Mouse (Mus musculus): Measurements from ENCODE around the gene Cmtm1. TPM values are rescaled to one million over a fixed set of nuclear protein-coding genes. Genes with fewer than 3 reads are reported as not detected.
"Not testable (repeated sequence)": the region's sequence is repeated elsewhere in the genome, so short reads cannot be mapped to it uniquely, and the experiment has no call there.

The Cmtm1 gene
- total RNA-seq, 2 experiments from 2014 or later: not detected

- Histone ChIP-seq H3K4me3 (no peak overlapping the region), H3K27ac (no peak overlapping the region)
- intact Hi-C loops (cut with DNase I): no loop called here
- no peak for DNase-seq (ENCODE audit: extremely low spot score in 1 of 2, low spot score in 2 of 2)
- TF ChIP-seq CTCF (IDR thresholded peaks at IDR 0.05): no peak
These were observed 5.0 kb downstream of the Cmtm1 start for GRCm38 (mm10) chr8:104304962-104305361.

DNA sequence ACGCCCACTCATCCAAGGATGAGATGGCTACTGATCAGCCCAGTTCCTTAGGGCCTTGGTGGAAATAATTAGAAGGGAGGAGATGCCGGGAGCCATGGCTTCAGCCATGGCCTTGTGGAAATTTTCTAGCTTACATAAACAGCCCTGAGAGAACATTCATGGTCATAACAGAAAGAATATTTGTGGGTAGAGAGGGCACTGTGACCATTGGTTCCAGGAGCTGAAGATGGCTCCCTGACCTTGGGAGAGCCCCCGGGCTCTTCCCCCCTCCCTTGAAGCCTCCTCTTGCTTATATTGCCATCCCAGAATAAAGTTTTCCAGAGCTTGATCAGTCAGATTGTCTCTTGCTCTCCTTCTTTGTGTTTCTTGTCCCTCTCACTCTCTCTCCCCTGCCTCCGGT, 7.4 kb downstream of the Cmtm1 start:
- H3K4me3 ChIP-seq; DNase-seq (ENCODE audit: extremely low spot score in 1 of 2, low spot score in 2 of 2); intact Hi-C loops (cut with DNase I); H3K27ac ChIP-seq: not testable (repeated sequence)

- DNase-seq (ENCODE audit: extremely low spot score in 1 of 2, low spot score in 2 of 2); H3K4me3 ChIP-seq; intact Hi-C loops (cut with DNase I); H3K27ac ChIP-seq: not testable (repeated sequence)
These were observed 8.4 kb downstream of the Cmtm1 start for GRCm38 (mm10) chr8:104301577-104301976.

DNA sequence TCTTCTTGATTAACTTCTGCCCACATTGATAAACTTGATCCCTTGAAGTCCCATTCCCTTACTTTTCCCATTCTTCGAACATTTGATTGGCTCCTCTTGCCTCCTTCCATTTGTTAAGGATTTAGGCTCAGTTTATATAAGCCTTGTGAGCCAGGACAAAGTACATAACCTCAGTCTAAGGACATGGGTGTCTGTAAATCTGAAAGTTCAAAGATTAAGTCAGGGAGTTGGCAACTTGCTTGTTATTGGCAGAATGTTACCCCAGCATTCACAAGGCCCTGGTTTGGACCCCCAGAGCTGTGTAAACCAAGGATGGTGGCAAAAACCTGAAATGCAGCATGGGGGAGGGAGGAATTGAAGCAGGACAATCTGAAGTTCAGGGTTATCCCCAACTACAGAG, 15.5 kb downstream of the Cmtm1 start:
- Histone ChIP-seq H3K4me3 (no peak overlapping the region), H3K27ac (no peak overlapping the region)
- TF ChIP-seq CTCF (IDR thresholded peaks at IDR 0.05): no peak
- intact Hi-C loops (cut with DNase I): no loop called here
- DNase-seq (ENCODE audit: extremely low spot score in 1 of 2, low spot score in 2 of 2): no peak

- H3K27ac ChIP-seq; intact Hi-C loops (cut with DNase I); DNase-seq (ENCODE audit: extremely low spot score in 1 of 2, low spot score in 2 of 2); H3K4me3 ChIP-seq: not testable (repeated sequence)
These were observed 16.9 kb downstream of the Cmtm1 start, which contains the start of gene Cmtm2a for GRCm38 (mm10) chr8:104293081-104293480. TSS of gene Cmtm2a (minus strand) at chr8:104293181.

DNA sequence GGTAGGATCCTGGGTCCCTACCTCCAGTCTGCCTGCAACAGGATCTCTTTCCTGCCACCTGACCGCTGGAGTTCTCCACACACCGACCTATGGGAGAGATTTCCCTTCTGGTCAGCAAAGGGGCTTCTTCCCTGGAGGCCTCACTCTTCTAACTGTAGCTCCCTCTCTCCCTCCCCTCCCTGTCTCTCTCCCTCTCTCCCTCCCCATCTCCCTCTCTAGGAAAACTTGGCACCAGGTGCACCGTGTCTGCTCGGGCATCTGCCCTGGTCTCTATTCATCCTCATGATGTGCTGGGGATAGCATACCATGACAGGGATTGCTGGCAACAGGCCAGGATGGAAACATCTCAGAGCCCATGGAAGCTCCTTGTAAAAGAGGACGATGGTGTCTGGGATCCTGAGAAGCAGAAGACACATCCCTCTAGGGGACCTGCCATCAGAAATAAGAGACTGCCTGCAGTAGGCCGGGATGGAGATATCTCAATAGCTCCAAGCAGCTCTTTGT, 41.0 kb downstream of the Cmtm1 start:
- no peak overlapping the region for H3K4me3 ChIP-seq
- H3K27ac ChIP-seq: no peak overlapping the region
- intact Hi-C loops (cut with DNase I): no loop called here
- no peak for DNase-seq (ENCODE audit: extremely low spot score in 1 of 2, low spot score in 2 of 2)
- TF ChIP-seq CTCF (IDR thresholded peaks at IDR 0.05): no peak

GRCm38 (mm10) chr8:104268368-104268767, 41.6 kb downstream of the Cmtm1 start:
- Histone ChIP-seq H3K27ac (no peak overlapping the region), H3K4me3 (no peak overlapping the region)
- no peak for DNase-seq (ENCODE audit: extremely low spot score in 1 of 2, low spot score in 2 of 2)
- intact Hi-C loops (cut with DNase I): no loop called here
- TF ChIP-seq CTCF (IDR thresholded peaks at IDR 0.05): no peak

GRCm38 (mm10) chr8:104264271-104264935, 45.5 kb downstream of the Cmtm1 start:
- DNase-seq (ENCODE audit: extremely low spot score in 1 of 2, low spot score in 2 of 2): not testable (repeated sequence)

DNA sequence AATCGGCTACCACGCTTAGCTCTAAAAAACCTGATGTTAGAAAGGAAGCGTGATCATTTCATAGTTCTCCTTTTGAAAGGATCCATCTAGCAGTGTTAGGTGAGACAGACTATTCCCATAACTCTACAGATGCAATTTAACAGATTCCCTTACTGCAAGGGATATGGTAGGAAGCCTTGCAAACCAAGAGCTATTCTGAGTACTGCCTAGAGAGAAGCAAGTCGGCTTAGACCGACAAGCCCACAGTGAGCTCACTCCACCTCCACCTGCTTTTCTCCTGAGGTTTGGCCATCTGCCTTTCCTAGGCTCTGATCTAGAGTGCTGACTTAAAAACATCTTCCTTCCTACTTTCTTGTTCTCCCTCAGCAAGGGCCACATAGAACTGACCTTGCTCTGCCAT, 48.1 kb downstream of the Cmtm1 start:
- H3K4me3 ChIP-seq; DNase-seq (ENCODE audit: extremely low spot score in 1 of 2, low spot score in 2 of 2); intact Hi-C loops (cut with DNase I): not testable (repeated sequence)
- H3K27ac ChIP-seq: peak overlapping the region; percentile 34; the same call in 1 of the 2 replicates

More at GRCm38 (mm10) chr8:104264271-104264935, 45.5 kb downstream of the Cmtm1 start:
- H3K4me3 ChIP-seq; H3K27ac ChIP-seq; intact Hi-C loops (cut with DNase I): not testable (repeated sequence)

DNA sequence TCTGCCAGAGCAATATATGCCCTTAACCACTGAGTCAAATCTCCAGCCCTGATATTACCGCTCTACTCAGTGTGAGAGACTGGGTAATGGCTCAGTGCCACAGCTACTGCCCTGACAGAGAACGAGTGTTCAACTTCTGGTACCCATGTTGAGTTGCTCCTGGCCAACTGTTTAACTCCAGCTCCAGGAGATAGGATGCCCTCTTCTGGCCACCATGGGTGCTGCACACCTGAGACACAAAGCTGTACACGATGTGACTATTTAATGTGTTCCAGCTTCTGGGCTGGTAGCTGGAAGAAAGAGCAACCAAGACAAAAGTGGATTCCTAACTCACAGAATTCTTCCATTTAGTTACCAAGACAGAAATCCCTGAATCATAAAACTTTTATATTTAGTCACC, 56.9 kb downstream of the Cmtm1 start:
- H3K27ac ChIP-seq: no peak overlapping the region
- DNase-seq (ENCODE audit: extremely low spot score in 1 of 2, low spot score in 2 of 2): no peak
- intact Hi-C loops (cut with DNase I): no loop called here
- no peak overlapping the region for H3K4me3 ChIP-seq
- TF ChIP-seq CTCF (IDR thresholded peaks at IDR 0.05): peak; percentile 26

DNA sequence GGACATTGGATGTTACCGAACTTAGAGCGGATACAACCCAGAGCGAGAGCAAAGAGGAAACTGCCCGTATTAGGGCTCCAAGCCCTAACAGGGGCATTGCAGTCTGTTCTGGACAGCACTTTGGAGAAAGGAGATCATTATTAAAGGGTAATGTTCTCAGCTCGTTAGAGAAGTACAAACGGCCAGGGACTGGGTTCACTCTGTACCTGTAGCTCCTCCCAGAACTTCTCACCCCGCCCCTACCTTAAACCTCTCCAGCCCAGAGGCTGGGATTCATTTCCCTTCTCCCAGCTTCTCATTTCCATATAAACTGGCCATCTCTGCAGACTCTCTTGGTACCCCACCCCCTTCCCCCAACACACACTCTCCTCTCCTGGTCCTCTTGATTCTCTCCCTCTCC, 58.5 kb downstream of the Cmtm1 start:
- no peak for DNase-seq (ENCODE audit: extremely low spot score in 1 of 2, low spot score in 2 of 2)
- no peak overlapping the region for H3K27ac ChIP-seq
- intact Hi-C loops (cut with DNase I): loop anchor here (2.0 kb wide), 2 partner anchors 89 to 183 kb away; no protein-coding TSS in a partner anchor
- no peak for TF ChIP-seq CTCF (IDR thresholded peaks at IDR 0.05)
- H3K4me3 ChIP-seq: peak overlapping the region; percentile 65

DNA sequence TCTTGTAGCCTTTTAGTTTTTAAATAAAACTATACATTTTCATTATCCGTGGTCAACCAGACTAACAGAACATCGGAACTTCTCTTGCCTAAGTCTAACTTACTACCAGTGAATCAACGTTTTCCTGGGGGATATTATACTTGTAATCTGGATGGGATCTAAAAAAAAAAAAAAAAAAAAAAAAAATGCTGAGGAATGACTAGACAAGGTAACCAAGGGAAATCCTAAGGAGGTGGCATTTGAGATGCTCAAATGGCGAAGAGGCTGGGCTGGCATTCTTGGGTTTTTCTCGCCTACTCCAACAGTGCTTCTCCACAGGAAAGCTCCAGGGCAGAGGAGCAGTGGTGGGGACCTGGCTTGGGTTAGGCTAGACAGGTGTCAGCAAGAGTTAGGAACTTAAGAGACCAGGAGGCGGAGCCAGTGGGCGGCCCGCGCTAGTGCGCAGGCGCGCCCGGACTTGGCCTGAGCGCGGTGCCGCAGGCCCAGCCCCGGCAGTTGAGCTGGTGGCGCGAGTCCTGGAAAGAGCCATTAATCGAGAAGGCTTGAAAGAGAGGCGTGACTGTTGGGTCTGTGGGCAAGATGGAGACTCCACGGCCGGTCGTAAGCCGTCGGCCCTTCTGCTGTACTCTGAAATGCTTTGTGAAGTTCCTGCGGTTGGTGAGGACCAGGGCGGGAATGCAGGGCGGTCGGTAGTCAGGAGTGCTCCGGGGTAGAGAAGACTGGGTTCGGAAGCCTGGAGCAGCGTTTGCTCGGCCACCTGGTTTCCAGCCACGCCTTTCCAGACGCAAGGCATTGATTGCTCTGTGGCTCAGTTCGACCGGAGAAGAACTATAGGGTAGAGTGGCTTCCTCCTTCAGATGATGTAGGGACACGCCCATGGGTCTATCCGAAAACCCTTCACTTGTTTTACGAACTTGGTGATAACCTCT, 59.2 kb downstream of the Cmtm1 start, which contains the start of gene Cklf:
Gene Cklf, plus strand, starts transcription at position 423 of the 929 bp plus-strand sequence.
- intact Hi-C loops (cut with DNase I): loop anchor here (2.0 kb wide), 2 partner anchors 90 to 184 kb away; no protein-coding TSS in a partner anchor
- H3K4me3 ChIP-seq: peak within 1 kb of the TSS; percentile 65
- H3K27ac ChIP-seq: no peak within 1 kb of the TSS
- peak; percentile 37 for TF ChIP-seq CTCF (IDR thresholded peaks at IDR 0.05)
- DNase-seq (ENCODE audit: extremely low spot score in 1 of 2, low spot score in 2 of 2): peak; percentile 70 to 71

All from left cerebral cortex, adult 2 months (tissue).